Mouse (Mus musculus) T-helper 1 cell (primary cell): ENCODE data around the gene Actr1b.

Experiments
- in situ Hi-C: fragments of 300-600 bp; cut with MboI, MseI; formaldehyde crosslinking; loops from one replicate; pipeline ENCODE4 v1.15.1; 2025; ENCODE audit warnings: high pct_unique_total_duplicates

Gene Actr1b

DNA sequence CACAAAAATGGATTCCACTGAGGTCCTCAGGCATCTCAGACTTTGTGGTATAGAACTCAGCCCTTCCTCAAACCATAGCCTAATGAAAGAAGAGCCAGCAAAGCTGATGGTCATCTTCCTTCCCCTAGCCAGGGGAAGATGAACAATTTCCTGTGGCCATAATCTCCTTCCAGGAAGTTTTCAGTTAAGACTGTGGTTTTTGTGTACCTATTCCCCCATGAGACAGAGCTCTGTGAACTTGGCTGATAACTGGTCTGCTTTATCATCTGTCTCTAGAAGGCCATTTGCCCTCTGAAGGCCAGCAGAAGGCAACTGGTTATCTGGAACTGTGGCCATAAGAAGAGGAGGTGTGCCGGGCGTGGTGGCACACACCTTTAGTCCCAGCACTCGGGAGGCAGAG, 58.0 kb downstream of the Actr1b start:
- in situ Hi-C loops = no loop called here

GRCm38 (mm10) chr1:36655039-36655438, 59.2 kb downstream of the Actr1b start:
- in situ Hi-C loops = no loop called here
